Mouse (Mus musculus) brain, adult 2 months (tissue): ENCODE measurements around the gene Tmed1.
A peak's percentile ranks its signal among the peaks of the same experiment; 100 is the strongest.
"Not testable (repeated sequence)": the region's sequence is repeated elsewhere in the genome, so short reads cannot be mapped to it uniquely, and the experiment has no call there.

ENCODE experiments used
- DNase-seq: peaks from one replicate; pipeline ENCODE4 v3.0.0; 2011; ENCODE audit warnings: low read depth, low spot score

The Tmed1 gene

GRCm38 (mm10) chr9:21509772-21510688 is at the start of gene Tmed1:
Gene Tmed1, minus strand, starts transcription at chr9:21510252.
- peak; percentile 99 for DNase-seq

GRCm38 (mm10) chr9:21559151-21559550 is 49.1 kb upstream of the Tmed1 start:
- no peak for DNase-seq

- no peak for DNase-seq
These were observed 48.3 kb upstream of the Tmed1 start for GRCm38 (mm10) chr9:21558366-21558765.

- no peak for DNase-seq
These were observed 47.5 kb upstream of the Tmed1 start for GRCm38 (mm10) chr9:21557556-21557955.

- no peak for DNase-seq
These were observed 46.9 kb upstream of the Tmed1 start for GRCm38 (mm10) chr9:21556996-21557395.

- peak; percentile 17 for DNase-seq
These were observed 45.2 kb upstream of the Tmed1 start for GRCm38 (mm10) chr9:21555198-21555742.

GRCm38 (mm10) chr9:21553607-21554273 is 43.7 kb upstream of the Tmed1 start:
- no peak for DNase-seq

- peak; percentile 19 for DNase-seq
These were observed 41.0 kb upstream of the Tmed1 start for GRCm38 (mm10) chr9:21551049-21551448.

- DNase-seq = peak; percentile 73
These were observed 37.3 kb upstream of the Tmed1 start for GRCm38 (mm10) chr9:21547075-21547941.

- no peak for DNase-seq
These were observed 36.7 kb upstream of the Tmed1 start, which contains the start of gene Carm1 for GRCm38 (mm10) chr9:21546789-21547074. Gene Carm1, plus strand, starts transcription at chr9:21546894.

- peak; percentile 99 for DNase-seq
These were observed 36.1 kb upstream of the Tmed1 start for GRCm38 (mm10) chr9:21545916-21546788.

- DNase-seq = no peak
These were observed 35.4 kb upstream of the Tmed1 start for GRCm38 (mm10) chr9:21545351-21545915.

- DNase-seq = not testable (repeated sequence)
These were observed 31.9 kb upstream of the Tmed1 start for GRCm38 (mm10) chr9:21542001-21542400.

- DNase-seq = no peak
These were observed 30.1 kb upstream of the Tmed1 start for GRCm38 (mm10) chr9:21539981-21540753.

- DNase-seq = no peak
These were observed 27.0 kb upstream of the Tmed1 start for GRCm38 (mm10) chr9:21537009-21537408.

- DNase-seq = no peak
These were observed 26.4 kb upstream of the Tmed1 start for GRCm38 (mm10) chr9:21536501-21536900.

GRCm38 (mm10) chr9:21527917-21528324 is 17.9 kb upstream of the Tmed1 start:
- DNase-seq = no peak

GRCm38 (mm10) chr9:21527100-21527801 is 17.2 kb upstream of the Tmed1 start:
- no peak for DNase-seq

- DNase-seq = no peak
These were observed 16.5 kb upstream of the Tmed1 start for GRCm38 (mm10) chr9:21526634-21526944.
